Mouse (Mus musculus): ENCODE measurements around the gene Stk24. TPM values are rescaled to one million over a fixed set of nuclear protein-coding genes. Genes with fewer than 3 reads are reported as not detected.

Gene Stk24
- polyA plus RNA-seq, 1 experiment from 2014 or later: 23.3 TPM

DNA sequence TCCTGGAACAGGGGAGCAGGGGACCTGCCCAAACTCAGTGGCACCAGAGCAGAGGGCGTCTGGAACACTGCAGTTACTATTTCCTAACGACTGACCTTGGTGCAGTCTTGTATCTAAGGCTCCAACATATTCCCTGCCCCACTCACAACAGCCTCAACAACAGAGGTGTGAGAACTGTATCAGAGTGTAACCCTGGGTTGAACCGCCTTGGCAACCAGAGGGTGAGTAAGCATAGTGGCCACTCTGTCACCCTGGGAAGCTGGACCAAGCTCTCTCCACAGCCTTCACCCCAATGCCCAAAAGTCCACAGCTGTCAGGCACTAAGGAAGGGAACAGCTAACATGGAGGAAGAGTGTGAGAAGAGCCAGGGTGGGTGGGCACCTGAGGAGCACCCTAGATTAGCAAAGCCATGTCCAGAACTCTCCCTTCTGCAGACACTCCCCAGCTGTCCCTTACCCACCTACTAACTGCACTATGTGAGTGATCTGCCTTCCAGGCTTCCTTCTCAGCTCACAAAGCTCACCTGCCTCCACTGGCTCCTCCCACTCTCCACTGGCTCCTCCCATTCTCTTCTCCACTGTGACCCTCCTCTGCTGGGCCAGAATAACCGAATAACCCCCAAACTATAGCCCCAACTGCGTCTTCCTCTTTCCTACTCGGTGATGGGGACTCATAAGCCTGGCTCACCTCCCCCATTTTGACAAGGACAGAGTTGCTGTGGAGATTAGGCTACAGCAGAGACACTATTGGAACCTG lies 69.3 kb downstream of the Stk24 start:
- no peaks in the 10 kb centered on the region for H3K27me3 ChIP-seq (ENCODE audit: control insufficient read depth, insufficient read depth, low read length)
- no peak overlapping the region for H3K4me3 ChIP-seq (replicated peaks; ENCODE audit: low read depth, low read length)
- no peaks in the 10 kb centered on the region for H3K36me3 ChIP-seq (ENCODE audit: control insufficient read depth, insufficient read depth, low read length)
- H3K27ac ChIP-seq (replicated peaks; ENCODE audit: low read depth, low read length): no peak overlapping the region
- WGBS: 94% methylated on average over 6 of the region's 6 CpGs
- H3K9me3 ChIP-seq (ENCODE audit: control insufficient read depth, low read length): no peaks in the 10 kb centered on the region
- ATAC-seq (ENCODE audit: low FRiP score, low TSS enrichment) (no peak), DNase-seq (no peak)
- H3K4me1 ChIP-seq (ENCODE audit: control insufficient read depth, insufficient read depth, low read length): 0 out of 2 replicates have a peak, but pooled peaks cover 3% of the 10 kb centered on the region
- H3K4me2 ChIP-seq (ENCODE audit: low read length): no peak overlapping the region
- H3K9ac ChIP-seq (replicated peaks; ENCODE audit: low read length): no peak overlapping the region

DNA sequence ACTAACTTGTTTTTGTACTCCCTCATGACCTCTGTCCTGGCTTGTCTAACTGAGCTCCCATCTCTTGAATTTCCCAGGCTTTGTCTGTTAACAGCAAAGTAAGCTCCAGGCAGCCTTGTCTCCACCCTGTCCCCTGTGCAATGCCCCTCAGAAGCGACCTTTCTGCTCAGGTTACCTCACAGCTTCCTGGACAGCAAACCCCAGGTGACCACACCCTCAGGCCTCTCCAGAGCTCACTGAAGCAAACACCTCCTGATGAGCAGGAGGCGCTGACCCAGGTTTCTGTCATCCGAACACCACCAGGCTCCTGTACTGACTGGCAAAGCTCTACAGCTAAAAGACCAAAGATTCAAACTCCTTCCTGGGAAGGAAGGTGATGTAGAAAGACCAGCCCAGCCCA lies 69.9 kb downstream of the Stk24 start:
- Histone ChIP-seq H3K27me3 (ENCODE audit: control insufficient read depth, insufficient read depth, low read length) (no peaks in the 10 kb centered on the region), H3K4me1 (ENCODE audit: control insufficient read depth, insufficient read depth, low read length) (0 out of 2 replicates have a peak, but pooled peaks cover 3% of the 10 kb centered on the region), H3K9me3 (ENCODE audit: control insufficient read depth, low read length) (no peaks in the 10 kb centered on the region), H3K9ac (replicated peaks; ENCODE audit: low read length) (no peak overlapping the region), H3K4me3 (replicated peaks; ENCODE audit: low read depth, low read length) (no peak overlapping the region), H3K4me2 (ENCODE audit: low read length) (no peak overlapping the region), H3K27ac (replicated peaks; ENCODE audit: low read depth, low read length) (no peak overlapping the region), H3K36me3 (ENCODE audit: control insufficient read depth, insufficient read depth, low read length) (no peaks in the 10 kb centered on the region)
- DNase-seq (no peak), ATAC-seq (ENCODE audit: low FRiP score, low TSS enrichment) (no peak)
- 95% methylated on average over 3 of the region's 3 CpGs for WGBS

DNA sequence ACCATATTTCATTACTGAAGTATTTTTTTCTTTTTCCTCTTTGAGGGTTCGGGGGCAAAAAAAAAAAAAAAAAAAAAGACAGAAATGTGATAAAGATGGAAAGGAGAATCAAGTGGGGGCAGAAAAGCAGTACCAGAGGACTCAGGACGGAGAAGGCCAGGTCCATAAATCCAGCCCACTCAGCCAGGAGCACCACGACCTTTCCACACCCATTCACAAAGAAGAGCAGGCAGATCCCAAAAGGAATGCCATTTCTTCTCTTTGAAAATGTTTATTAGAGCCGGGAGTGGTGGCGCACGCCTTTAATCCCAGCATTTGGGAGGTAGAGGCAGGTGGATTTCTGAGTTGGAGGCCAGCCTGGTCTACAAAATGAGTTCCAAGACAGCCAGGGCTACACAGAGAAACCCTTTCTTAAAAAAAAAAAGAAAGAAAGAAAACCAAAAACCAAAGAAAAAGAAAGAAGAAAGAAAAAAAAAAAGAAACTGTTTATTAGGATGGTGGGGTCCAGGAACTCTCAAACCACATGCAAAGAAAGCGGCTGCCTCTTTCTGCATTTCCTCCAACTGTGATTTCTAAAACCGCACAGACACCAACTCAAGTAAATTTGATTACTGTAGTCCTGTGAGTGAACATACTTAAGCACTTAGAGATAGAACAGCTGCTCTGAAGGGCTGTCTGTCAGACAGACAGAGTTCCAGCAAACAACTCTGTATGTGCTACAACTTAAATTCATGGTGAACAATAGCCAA lies 74.3 kb downstream of the Stk24 start:
- H3K4me2 ChIP-seq (ENCODE audit: low read length): no peak overlapping the region
- 60% methylated on average over 8 of the region's 8 CpGs for WGBS
- H3K4me3 ChIP-seq (replicated peaks; ENCODE audit: low read depth, low read length): no peak overlapping the region
- no peaks in the 10 kb centered on the region for H3K27me3 ChIP-seq (ENCODE audit: control insufficient read depth, insufficient read depth, low read length)
- no peak overlapping the region for H3K27ac ChIP-seq (replicated peaks; ENCODE audit: low read depth, low read length)
- no peaks in the 10 kb centered on the region for H3K9me3 ChIP-seq (ENCODE audit: control insufficient read depth, low read length)
- H3K4me1 ChIP-seq (ENCODE audit: control insufficient read depth, insufficient read depth, low read length): no peaks in the 10 kb centered on the region
- DNase-seq: no peak
- no peak overlapping the region for H3K9ac ChIP-seq (replicated peaks; ENCODE audit: low read length)
- ATAC-seq (ENCODE audit: low FRiP score, low TSS enrichment): no peak
- H3K36me3 ChIP-seq (ENCODE audit: control insufficient read depth, insufficient read depth, low read length): peaks cover 9% of the 10 kb centered on the region; the same call in 1 of the 2 replicates

DNA sequence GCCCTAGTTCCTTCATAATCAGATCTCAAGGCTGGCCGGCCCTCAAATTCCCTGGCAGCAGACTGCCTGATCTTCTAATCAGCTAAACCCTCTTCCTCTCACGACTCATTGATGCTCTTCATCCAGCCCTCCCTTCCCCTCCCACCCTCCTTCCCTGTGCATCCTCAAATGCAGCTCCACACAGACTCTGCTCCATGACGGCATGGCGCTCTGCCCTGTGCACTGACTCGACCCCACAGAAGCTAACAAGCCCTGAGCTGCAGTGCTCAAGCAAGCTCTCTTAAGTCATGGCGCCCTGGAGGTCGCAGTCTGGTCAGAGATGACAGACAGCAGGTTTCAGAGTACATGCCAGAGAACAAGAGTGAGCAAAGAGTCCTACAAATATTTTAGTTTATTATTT lies 75.3 kb downstream of the Stk24 start:
- Histone ChIP-seq H3K27ac (replicated peaks; ENCODE audit: low read depth, low read length) (no peak overlapping the region), H3K9ac (replicated peaks; ENCODE audit: low read length) (no peak overlapping the region), H3K27me3 (ENCODE audit: control insufficient read depth, insufficient read depth, low read length) (no peaks in the 10 kb centered on the region), H3K36me3 (ENCODE audit: control insufficient read depth, insufficient read depth, low read length) (peaks cover 11% of the 10 kb centered on the region; the same call in 1 of the 2 replicates), H3K9me3 (ENCODE audit: control insufficient read depth, low read length) (no peaks in the 10 kb centered on the region), H3K4me3 (replicated peaks; ENCODE audit: low read depth, low read length) (no peak overlapping the region), H3K4me1 (ENCODE audit: control insufficient read depth, insufficient read depth, low read length) (no peaks in the 10 kb centered on the region), H3K4me2 (ENCODE audit: low read length) (no peak overlapping the region)
- ATAC-seq (ENCODE audit: low FRiP score, low TSS enrichment): no peak
- 52% methylated on average over 7 of the region's 7 CpGs for WGBS
- DNase-seq: no peak

DNA sequence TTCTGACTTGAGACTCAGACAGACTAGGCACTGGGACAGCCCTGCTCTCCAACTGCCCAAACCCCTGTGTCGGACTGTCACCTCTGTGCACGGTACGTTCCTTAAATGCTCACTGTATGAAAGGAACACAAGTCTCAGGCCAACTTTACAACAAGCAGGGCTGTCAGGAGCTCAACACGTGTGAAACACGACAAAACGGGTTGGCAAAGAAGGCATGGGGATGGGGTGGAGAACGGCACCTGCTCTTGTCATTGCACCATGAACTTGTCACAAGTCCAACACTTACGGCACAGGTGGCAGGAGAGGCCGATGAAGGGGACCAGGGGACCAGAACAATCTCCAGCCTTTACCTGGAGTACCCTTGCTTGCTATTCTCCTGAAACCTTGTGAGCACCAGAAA lies 80.7 kb downstream of the Stk24 start:
- H3K27ac ChIP-seq (replicated peaks; ENCODE audit: low read depth, low read length): no peak overlapping the region
- no peak overlapping the region for H3K9ac ChIP-seq (replicated peaks; ENCODE audit: low read length)
- H3K9me3 ChIP-seq (ENCODE audit: control insufficient read depth, low read length): no peaks in the 10 kb centered on the region
- DNase-seq: no peak
- no peaks in the 10 kb centered on the region for H3K4me1 ChIP-seq (ENCODE audit: control insufficient read depth, insufficient read depth, low read length)
- no peak overlapping the region for H3K4me2 ChIP-seq (ENCODE audit: low read length)
- no peaks in the 10 kb centered on the region for H3K27me3 ChIP-seq (ENCODE audit: control insufficient read depth, insufficient read depth, low read length)
- 93% methylated on average over 9 of the region's 9 CpGs for WGBS
- peaks cover 24% of the 10 kb centered on the region; the same call in 1 of the 2 replicates for H3K36me3 ChIP-seq (ENCODE audit: control insufficient read depth, insufficient read depth, low read length)
- ATAC-seq (ENCODE audit: low FRiP score, low TSS enrichment): no peak
- H3K4me3 ChIP-seq (replicated peaks; ENCODE audit: low read depth, low read length): no peak overlapping the region

GRCm38 (mm10) chr14:121298537-121298936 lies 81.3 kb downstream of the Stk24 start:
- DNase-seq: no peak
- 93% methylated on average over 5 of the region's 5 CpGs for WGBS
- H3K27ac ChIP-seq (replicated peaks; ENCODE audit: low read depth, low read length): no peak overlapping the region

GRCm38 (mm10) chr14:121297103-121297502 lies 82.7 kb downstream of the Stk24 start:
- Histone ChIP-seq H3K9me3 (ENCODE audit: control insufficient read depth, low read length) (no peaks in the 10 kb centered on the region), H3K9ac (replicated peaks; ENCODE audit: low read length) (no peak overlapping the region), H3K4me1 (ENCODE audit: control insufficient read depth, insufficient read depth, low read length) (no peaks in the 10 kb centered on the region), H3K4me3 (replicated peaks; ENCODE audit: low read depth, low read length) (no peak overlapping the region), H3K27ac (replicated peaks; ENCODE audit: low read depth, low read length) (no peak overlapping the region), H3K4me2 (ENCODE audit: low read length) (no peak overlapping the region), H3K27me3 (ENCODE audit: control insufficient read depth, insufficient read depth, low read length) (no peaks in the 10 kb centered on the region), H3K36me3 (ENCODE audit: control insufficient read depth, insufficient read depth, low read length) (peaks cover 30% of the 10 kb centered on the region; the same call in 1 of the 2 replicates)
- 92% methylated on average over 6 of the region's 6 CpGs for WGBS
- ATAC-seq (ENCODE audit: low FRiP score, low TSS enrichment) (no peak), DNase-seq (no peak)

More at GRCm38 (mm10) chr14:121298537-121298936, 81.3 kb downstream of the Stk24 start:
- H3K4me3 ChIP-seq (replicated peaks; ENCODE audit: low read depth, low read length): no peak overlapping the region
- H3K36me3 ChIP-seq (ENCODE audit: control insufficient read depth, insufficient read depth, low read length): peaks cover 24% of the 10 kb centered on the region; the same call in 1 of the 2 replicates
- no peaks in the 10 kb centered on the region for H3K27me3 ChIP-seq (ENCODE audit: control insufficient read depth, insufficient read depth, low read length)
- no peak overlapping the region for H3K9ac ChIP-seq (replicated peaks; ENCODE audit: low read length)
- H3K4me1 ChIP-seq (ENCODE audit: control insufficient read depth, insufficient read depth, low read length): no peaks in the 10 kb centered on the region
- H3K4me2 ChIP-seq (ENCODE audit: low read length): no peak overlapping the region
- no peak for ATAC-seq (ENCODE audit: low FRiP score, low TSS enrichment)
- H3K9me3 ChIP-seq (ENCODE audit: control insufficient read depth, low read length): no peaks in the 10 kb centered on the region

GRCm38 (mm10) chr14:121294484-121294883 lies 85.3 kb downstream of the Stk24 start:
- 89% methylated on average over 12 of the region's 12 CpGs for WGBS
- H3K4me1 ChIP-seq (ENCODE audit: control insufficient read depth, insufficient read depth, low read length): no peaks in the 10 kb centered on the region
- H3K9ac ChIP-seq (replicated peaks; ENCODE audit: low read length): no peak overlapping the region
- no peaks in the 10 kb centered on the region for H3K27me3 ChIP-seq (ENCODE audit: control insufficient read depth, insufficient read depth, low read length)
- peaks cover 28% of the 10 kb centered on the region; the same call in 1 of the 2 replicates for H3K36me3 ChIP-seq (ENCODE audit: control insufficient read depth, insufficient read depth, low read length)
- H3K9me3 ChIP-seq (ENCODE audit: control insufficient read depth, low read length): no peaks in the 10 kb centered on the region
- DNase-seq (no peak), ATAC-seq (ENCODE audit: low FRiP score, low TSS enrichment) (no peak)
- H3K4me2 ChIP-seq (ENCODE audit: low read length): no peak overlapping the region
- no peak overlapping the region for H3K27ac ChIP-seq (replicated peaks; ENCODE audit: low read depth, low read length)
- H3K4me3 ChIP-seq (replicated peaks; ENCODE audit: low read depth, low read length): no peak overlapping the region

Data from midbrain, embryonic 14.5 days (tissue).